Mouse (Mus musculus): Measurements from ENCODE around the gene Vmn2r24. TPM values are rescaled to one million over a fixed set of nuclear protein-coding genes. Genes with fewer than 3 reads are reported as not detected.

Vmn2r24 gene
- not detected in 2 replicates for polyA plus RNA-seq (2012; rRNA removed)

GRCm38 (mm10) chr6:123778579-123778978 is at the start of gene Vmn2r24:
Vmn2r24 (plus strand) TSS chr6:123778879.

GRCm38 (mm10) chr6:123853363-123853762 is 74.7 kb downstream of the Vmn2r24 start, which contains the start of gene Vmn2r25:
Vmn2r25 (minus strand) TSS chr6:123853463.

Other genes with a start within 250 kb of the Vmn2r24 start
- not detected in 2 replicates for gene Vmn2r21, start 245.5 kb upstream of the Vmn2r24 start, polyA plus RNA-seq (2012; rRNA removed)
- gene Vmn2r22, start 128.2 kb upstream of the Vmn2r24 start, polyA plus RNA-seq (2012; rRNA removed): not detected in 2 replicates
- gene Vmn2r23, start 76.2 kb upstream of the Vmn2r24 start, polyA plus RNA-seq (2012; rRNA removed): not detected in 2 replicates
- gene Vmn2r25, start 74.6 kb downstream of the Vmn2r24 start, polyA plus RNA-seq (2012; rRNA removed): not detected in 2 replicates
- not detected in 2 replicates for gene Vmn2r26, start 245.7 kb downstream of the Vmn2r24 start, polyA plus RNA-seq (2012; rRNA removed)

All from central nervous system, embryonic 11.5 days (tissue).